Mouse (Mus musculus): ENCODE results near the gene Nfasc. TPM values are rescaled to one million over a fixed set of nuclear protein-coding genes. Genes with fewer than 3 reads are reported as not detected.

Gene Nfasc
- polyA plus RNA-seq, 1 experiment from 2014 or later, result 50.6 TPM

DNA sequence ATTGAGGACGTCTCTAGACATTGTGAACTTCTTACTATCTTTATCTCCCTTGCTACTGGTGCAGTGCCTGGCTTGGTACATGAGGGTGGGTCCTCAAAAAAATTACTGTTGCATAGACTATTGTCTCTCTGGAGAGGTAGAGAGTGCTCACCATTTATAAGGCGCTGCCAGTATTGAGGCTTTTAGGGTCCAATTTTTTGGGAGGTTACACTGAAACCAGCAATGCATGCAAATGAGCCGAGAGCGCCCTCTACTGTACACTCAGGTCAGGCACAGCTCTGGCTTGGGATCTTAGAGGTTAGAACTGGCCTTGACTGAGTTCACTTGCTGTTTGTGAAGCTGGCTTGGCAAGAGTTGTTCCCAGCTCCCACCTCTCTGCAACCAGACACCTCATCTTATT, 147.0 kb downstream of the Nfasc start:
- Histone ChIP-seq H3K27ac (no peak overlapping the region; the same call in 1 of the 2 replicates), H3K27me3 (no peaks in the 10 kb centered on the region), H3K36me3 (peaks cover 44% of the 10 kb centered on the region), H3K9ac (no peak overlapping the region), H3K4me2 (replicated peaks) (no peak overlapping the region), H3K9me3 (replicated peaks) (no peaks in the 10 kb centered on the region), H3K4me1 (peaks cover 9% of the 10 kb centered on the region), H3K4me3 (no peak overlapping the region)
- 14% methylated on average over 4 of the region's 4 CpGs for WGBS
- ATAC-seq (ENCODE audit: low FRiP score), result peak; percentile 58

GRCm38 (mm10) chr1:132592145-132592544, 149.5 kb downstream of the Nfasc start:
- H3K9ac ChIP-seq, result no peak overlapping the region
- peaks cover 15% of the 10 kb centered on the region for H3K4me1 ChIP-seq
- WGBS, result 85% methylated on average over 5 of the region's 5 CpGs
- no peaks in the 10 kb centered on the region for H3K27me3 ChIP-seq
- H3K4me3 ChIP-seq, result no peak overlapping the region
- H3K36me3 ChIP-seq, result peaks cover 23% of the 10 kb centered on the region
- no peaks in the 10 kb centered on the region for H3K9me3 ChIP-seq (replicated peaks)
- ATAC-seq (ENCODE audit: low FRiP score), result no peak
- H3K27ac ChIP-seq, result no peak overlapping the region
- H3K4me2 ChIP-seq (replicated peaks), result no peak overlapping the region

DNA sequence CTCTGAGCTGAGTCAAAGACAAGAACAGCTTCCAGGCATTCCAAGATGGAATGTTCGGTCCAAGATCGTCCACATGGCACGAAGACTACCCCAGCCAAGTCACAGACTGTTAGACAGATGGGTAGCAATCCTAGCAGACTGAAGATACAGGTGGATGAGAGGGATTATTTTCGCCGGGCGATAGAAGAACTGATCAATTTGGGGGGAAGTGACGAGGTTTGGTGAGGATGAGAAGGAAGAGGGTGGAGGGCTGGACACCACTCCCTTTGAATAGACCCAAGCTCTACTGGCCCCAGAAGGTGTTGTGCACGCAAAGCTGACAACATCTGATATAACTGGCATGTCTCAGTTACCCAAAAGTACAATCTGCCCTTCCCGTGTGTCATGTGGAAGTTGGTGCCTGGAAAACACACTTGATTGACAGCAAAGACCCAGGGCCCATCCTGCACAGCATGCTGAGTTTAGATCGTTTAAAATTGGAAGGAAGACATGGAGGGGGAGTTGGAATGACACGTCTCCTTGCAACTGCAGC, 150.1 kb downstream of the Nfasc start:
- Histone ChIP-seq H3K4me1 (peaks cover 22% of the 10 kb centered on the region), H3K9me3 (replicated peaks) (no peaks in the 10 kb centered on the region), H3K36me3 (peaks cover 16% of the 10 kb centered on the region; the same call in 1 of the 2 replicates), H3K9ac (no peak overlapping the region), H3K27ac (no peak overlapping the region), H3K4me2 (replicated peaks) (no peak overlapping the region), H3K4me3 (no peak overlapping the region), H3K27me3 (no peaks in the 10 kb centered on the region)
- WGBS, result 86% methylated on average over 11 of the region's 11 CpGs
- ATAC-seq (ENCODE audit: low FRiP score), result no peak

- ATAC-seq (ENCODE audit: low FRiP score), result no peak
- H3K4me2 ChIP-seq (replicated peaks), result no peak overlapping the region
- H3K9ac ChIP-seq, result no peak overlapping the region
- peaks cover 4% of the 10 kb centered on the region; the same call in 1 of the 2 replicates for H3K36me3 ChIP-seq
- peak overlapping the region; percentile 23; the same call in 1 of the 2 replicates for H3K27ac ChIP-seq
- H3K4me3 ChIP-seq, result no peak overlapping the region
- 55% methylated on average over 15 of the region's 15 CpGs for WGBS
- no peaks in the 10 kb centered on the region for H3K27me3 ChIP-seq
- peaks cover 58% of the 10 kb centered on the region for H3K4me1 ChIP-seq
- H3K9me3 ChIP-seq (replicated peaks), result no peaks in the 10 kb centered on the region
Observed at GRCm38 (mm10) chr1:132586679-132587201, 154.9 kb downstream of the Nfasc start.

GRCm38 (mm10) chr1:132585376-132585775, 156.2 kb downstream of the Nfasc start:
- 26% methylated on average over 4 of the region's 4 CpGs for WGBS
- Histone ChIP-seq H3K9me3 (replicated peaks) (no peaks in the 10 kb centered on the region), H3K4me3 (no peak overlapping the region), H3K36me3 (0 out of 2 replicates have a peak, but pooled peaks cover 3% of the 10 kb centered on the region), H3K27ac (peak overlapping the region; percentile 67), H3K9ac (no peak overlapping the region), H3K27me3 (no peaks in the 10 kb centered on the region), H3K4me1 (peaks cover 69% of the 10 kb centered on the region), H3K4me2 (replicated peaks) (no peak overlapping the region)
- ATAC-seq (ENCODE audit: low FRiP score), result no peak

DNA sequence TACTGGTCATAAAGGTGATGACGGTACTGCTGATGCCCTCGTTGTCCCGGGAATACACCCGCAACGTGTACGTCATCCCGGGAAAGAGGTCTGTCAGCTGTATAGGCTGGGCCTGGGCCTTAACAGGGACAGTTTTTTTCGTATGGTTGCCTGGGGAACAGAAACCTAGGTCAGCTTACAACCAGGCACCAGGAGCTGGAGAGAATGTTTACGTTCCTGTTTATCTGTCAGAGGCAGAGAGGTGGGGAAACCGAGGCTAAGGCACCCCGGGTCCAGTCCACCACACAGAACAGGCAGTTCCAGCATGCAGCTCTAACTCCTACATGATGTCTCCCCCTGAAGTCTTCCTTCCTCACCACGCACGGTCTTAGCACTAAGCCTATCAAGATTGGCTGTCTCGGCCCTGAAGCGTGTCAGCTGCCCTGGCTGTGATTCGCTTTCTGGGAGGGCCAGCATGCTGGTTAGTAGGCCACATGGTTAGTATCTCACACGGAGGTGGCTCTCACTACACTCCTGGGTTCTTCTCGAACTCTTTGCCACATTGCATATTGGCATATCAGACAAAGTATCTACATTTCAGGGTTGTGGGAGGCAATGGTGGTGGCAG, 158.5 kb downstream of the Nfasc start:
- Histone ChIP-seq H3K36me3 (0 out of 2 replicates have a peak, but pooled peaks cover 3% of the 10 kb centered on the region), H3K27ac (peak overlapping the region; percentile 90), H3K27me3 (no peaks in the 10 kb centered on the region), H3K9me3 (replicated peaks) (no peaks in the 10 kb centered on the region), H3K4me2 (replicated peaks) (no peak overlapping the region), H3K9ac (no peak overlapping the region), H3K4me3 (no peak overlapping the region), H3K4me1 (peaks cover 83% of the 10 kb centered on the region)
- 82% methylated on average over 18 of the region's 18 CpGs for WGBS
- 0 out of 2 replicates have a peak, but pooled peaks have one; percentile 5 for ATAC-seq (ENCODE audit: low FRiP score)

DNA sequence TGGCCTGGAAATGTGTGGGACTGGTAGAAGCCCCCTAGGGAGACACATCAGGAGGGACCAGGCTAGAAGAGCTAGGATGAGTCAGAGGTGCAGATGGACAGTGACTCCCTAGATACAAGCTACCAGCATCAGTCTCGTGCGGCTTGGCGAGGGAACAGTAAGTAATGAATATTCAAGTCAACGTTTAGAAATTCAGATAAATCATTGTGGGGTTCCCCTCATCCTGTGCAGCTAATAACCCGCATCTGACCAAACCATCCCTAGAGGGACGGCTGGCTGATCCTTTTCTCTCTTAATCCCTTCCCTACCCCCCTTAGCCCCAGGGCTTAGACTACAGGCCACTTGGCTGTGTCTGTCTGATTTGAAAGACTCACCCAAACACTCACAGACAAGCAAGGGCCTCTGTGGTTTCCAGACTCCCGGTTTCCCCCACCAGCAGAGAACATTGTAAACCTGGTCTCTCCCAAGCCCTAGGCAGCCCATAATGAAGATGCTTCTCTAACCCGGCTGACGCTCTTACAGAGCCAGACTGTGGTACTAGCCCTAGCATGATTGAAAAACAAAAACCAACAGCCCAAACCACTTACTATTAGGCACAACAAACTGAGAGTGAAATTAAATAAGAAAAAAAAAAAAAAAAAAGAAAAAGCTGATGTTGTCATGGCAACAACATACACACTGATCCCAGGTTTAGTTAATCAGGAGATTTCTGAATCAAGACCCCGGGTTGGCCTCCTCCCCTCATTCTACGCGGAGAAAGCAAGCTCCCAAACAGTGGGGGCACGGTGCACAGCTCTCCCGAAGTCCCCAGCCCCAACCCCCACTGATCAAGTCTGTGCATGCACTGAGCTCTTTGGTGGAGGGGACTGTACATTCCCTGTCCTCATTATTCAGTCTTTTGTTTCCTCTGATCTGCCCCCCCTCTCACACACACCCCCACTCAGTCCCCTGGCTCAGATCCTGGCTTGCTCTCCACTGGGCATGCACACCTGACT, 159.5 kb downstream of the Nfasc start:
- H3K9ac ChIP-seq, result no peak overlapping the region
- H3K4me1 ChIP-seq, result peaks cover 79% of the 10 kb centered on the region
- H3K36me3 ChIP-seq, result no peaks in the 10 kb centered on the region; the same call in 1 of the 2 replicates
- no peaks in the 10 kb centered on the region for H3K9me3 ChIP-seq (replicated peaks)
- ATAC-seq (ENCODE audit: low FRiP score), result peak; percentile 80
- H3K4me3 ChIP-seq, result no peak overlapping the region
- H3K4me2 ChIP-seq (replicated peaks), result no peak overlapping the region
- WGBS, result 33% methylated on average over 14 of the region's 14 CpGs
- H3K27me3 ChIP-seq, result no peaks in the 10 kb centered on the region
- peak overlapping the region; percentile 90 for H3K27ac ChIP-seq

DNA sequence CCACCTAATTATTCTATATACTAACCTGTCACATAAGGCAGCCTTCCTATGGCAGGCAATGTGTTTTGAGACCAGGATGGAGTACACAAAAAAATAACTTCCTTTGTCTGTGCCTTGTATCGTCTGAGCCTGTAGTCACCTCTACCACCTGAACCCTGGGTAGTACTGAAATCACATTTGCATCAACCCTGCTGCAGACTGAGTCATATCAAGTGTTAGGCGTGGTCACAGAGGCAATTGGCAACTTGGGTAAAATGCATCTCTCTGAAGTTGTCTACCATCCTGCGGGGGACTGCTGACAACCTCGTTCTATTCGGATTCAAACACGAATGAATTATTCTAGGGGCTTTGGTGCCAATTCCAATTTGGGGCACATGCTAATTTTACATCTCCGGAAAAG, 161.5 kb downstream of the Nfasc start:
- Histone ChIP-seq H3K9me3 (replicated peaks) (no peaks in the 10 kb centered on the region), H3K27me3 (no peaks in the 10 kb centered on the region), H3K4me1 (peaks cover 58% of the 10 kb centered on the region), H3K9ac (no peak overlapping the region), H3K27ac (0 out of 2 replicates have a peak overlapping the region, but pooled peaks have one; percentile 44), H3K4me3 (no peak overlapping the region), H3K4me2 (replicated peaks) (no peak overlapping the region), H3K36me3 (peaks cover 9% of the 10 kb centered on the region; the same call in 1 of the 2 replicates)
- 89% methylated on average over 7 of the region's 7 CpGs for WGBS
- ATAC-seq (ENCODE audit: low FRiP score), result no peak

DNA sequence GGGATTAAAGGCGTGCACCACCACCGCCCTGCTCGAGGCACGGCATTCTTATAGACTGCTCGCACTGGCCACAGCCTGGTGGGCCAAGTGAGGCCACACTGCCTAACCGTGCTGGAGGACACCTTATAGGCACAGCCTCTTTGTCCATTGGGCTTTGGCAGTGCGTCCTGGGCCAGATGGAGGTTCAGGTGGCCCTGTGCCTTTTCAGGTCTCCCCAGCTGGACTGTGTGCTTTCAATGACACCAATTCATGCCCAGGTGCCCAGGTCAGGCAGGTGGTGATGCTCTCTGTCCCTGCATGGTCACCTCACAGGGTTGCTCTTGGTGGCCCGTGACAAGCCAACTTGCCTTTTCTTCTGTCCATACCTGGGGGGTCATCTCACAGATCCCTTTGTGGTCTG, 164.8 kb downstream of the Nfasc start:
- Histone ChIP-seq H3K27me3 (no peaks in the 10 kb centered on the region), H3K9me3 (replicated peaks) (no peaks in the 10 kb centered on the region), H3K4me1 (peaks cover 38% of the 10 kb centered on the region), H3K36me3 (peaks cover 16% of the 10 kb centered on the region), H3K4me3 (no peak overlapping the region), H3K27ac (no peak overlapping the region), H3K9ac (no peak overlapping the region), H3K4me2 (replicated peaks) (no peak overlapping the region)
- 94% methylated on average over 8 of the region's 8 CpGs for WGBS
- no peak for ATAC-seq (ENCODE audit: low FRiP score)

GRCm38 (mm10) chr1:132572851-132573250, 168.7 kb downstream of the Nfasc start:
- Histone ChIP-seq H3K36me3 (peaks cover 28% of the 10 kb centered on the region), H3K4me1 (peaks cover 18% of the 10 kb centered on the region), H3K4me2 (replicated peaks) (no peak overlapping the region)

GRCm38 (mm10) chr1:132571613-132572012, 170.0 kb downstream of the Nfasc start:
- H3K4me3 ChIP-seq, result no peak overlapping the region
- no peak for ATAC-seq (ENCODE audit: low FRiP score)
- no peaks in the 10 kb centered on the region for H3K9me3 ChIP-seq (replicated peaks)
- WGBS, result 94% methylated on average over 1 of the region's 1 CpGs
- no peaks in the 10 kb centered on the region for H3K27me3 ChIP-seq
- no peak overlapping the region for H3K4me2 ChIP-seq (replicated peaks)
- H3K27ac ChIP-seq, result no peak overlapping the region
- H3K4me1 ChIP-seq, result peaks cover 22% of the 10 kb centered on the region
- peaks cover 25% of the 10 kb centered on the region for H3K36me3 ChIP-seq
- H3K9ac ChIP-seq, result no peak overlapping the region

More at GRCm38 (mm10) chr1:132572851-132573250, 168.7 kb downstream of the Nfasc start:
- 92% methylated on average over 7 of the region's 7 CpGs for WGBS
- Histone ChIP-seq H3K9ac (no peak overlapping the region), H3K4me3 (no peak overlapping the region), H3K27me3 (no peaks in the 10 kb centered on the region), H3K9me3 (replicated peaks) (no peaks in the 10 kb centered on the region), H3K27ac (no peak overlapping the region)
- no peak for ATAC-seq (ENCODE audit: low FRiP score)

DNA sequence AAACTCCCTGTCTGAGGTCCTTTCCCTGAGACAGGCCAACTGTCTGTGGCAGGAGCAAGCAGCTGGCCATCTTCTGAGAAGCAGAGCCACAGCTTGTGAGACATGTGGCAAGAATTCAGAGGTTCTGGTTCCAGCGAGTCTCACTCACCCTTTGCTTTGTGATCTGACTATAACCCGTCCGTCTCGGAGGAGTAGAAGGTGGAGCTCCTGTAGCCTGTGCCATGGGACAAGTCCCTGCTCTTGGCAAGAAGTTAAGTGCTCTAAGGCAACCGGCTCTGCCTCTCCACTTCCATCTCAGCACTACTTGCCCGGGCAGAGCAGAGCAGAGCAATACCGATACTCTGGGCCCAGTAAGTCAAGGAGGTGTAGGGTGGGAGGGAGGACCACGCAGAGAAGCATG, 170.7 kb downstream of the Nfasc start:
- no peak overlapping the region for H3K4me2 ChIP-seq (replicated peaks)
- no peak overlapping the region for H3K4me3 ChIP-seq
- peaks cover 22% of the 10 kb centered on the region for H3K4me1 ChIP-seq
- no peaks in the 10 kb centered on the region for H3K27me3 ChIP-seq
- H3K27ac ChIP-seq, result no peak overlapping the region
- H3K9ac ChIP-seq, result no peak overlapping the region
- H3K36me3 ChIP-seq, result peaks cover 21% of the 10 kb centered on the region
- no peak for ATAC-seq (ENCODE audit: low FRiP score)
- 91% methylated on average over 8 of the region's 8 CpGs for WGBS
- no peaks in the 10 kb centered on the region for H3K9me3 ChIP-seq (replicated peaks)

Data from hindbrain, embryonic 12.5 days (tissue).